Mouse (Mus musculus): ENCODE results near the gene Erich6b. TPM values are rescaled to one million over a fixed set of nuclear protein-coding genes. Genes with fewer than 3 reads are reported as not detected.

Erich6b gene
- polyA plus RNA-seq, 1 experiment: not detected

- no peak for DNase-seq (ENCODE audit: low read depth)
Observed at GRCm38 (mm10) chr14:75707771-75708170, 65.7 kb downstream of the Erich6b start.

- no peak for DNase-seq (ENCODE audit: low read depth)
Observed at GRCm38 (mm10) chr14:75708986-75709385, 66.9 kb downstream of the Erich6b start.

- DNase-seq (ENCODE audit: low read depth): no peak
Observed at GRCm38 (mm10) chr14:75711731-75712130, 69.7 kb downstream of the Erich6b start.

- no peak for DNase-seq (ENCODE audit: low read depth)
Observed at GRCm38 (mm10) chr14:75712687-75713086, 70.6 kb downstream of the Erich6b start.

- no peak for DNase-seq (ENCODE audit: low read depth)
Observed at GRCm38 (mm10) chr14:75713661-75714060, 71.6 kb downstream of the Erich6b start.

- no peak for DNase-seq (ENCODE audit: low read depth)
Observed at GRCm38 (mm10) chr14:75716410-75716809, 74.4 kb downstream of the Erich6b start.

Other genes with a start within 250 kb of the Erich6b start
- gene Siah3, start 186.3 kb upstream of the Erich6b start, polyA plus RNA-seq (2012; rRNA removed): 0.05 TPM in 2 replicates
- gene Spert, start 49.1 kb upstream of the Erich6b start, polyA plus RNA-seq (2012; rRNA removed): 3.7 and 5.5 TPM in 2 replicates
- gene Cog3, start 112.3 kb downstream of the Erich6b start, polyA plus RNA-seq (2012; rRNA removed): 16.5 and 17.7 TPM in 2 replicates
- 16.2 and 23.0 TPM in 2 replicates for gene Slc25a30, start 144.8 kb downstream of the Erich6b start, polyA plus RNA-seq (2012; rRNA removed)
- gene Tpt1, start 202.8 kb downstream of the Erich6b start, polyA plus RNA-seq (2012; rRNA removed): 2,435 and 2,516 TPM in 2 replicates

Data from gonadal fat pad, adult 2 months (tissue).